Comparison of ENCODE assay signal across 8 mouse cellular contexts in the genomic region with DNA sequence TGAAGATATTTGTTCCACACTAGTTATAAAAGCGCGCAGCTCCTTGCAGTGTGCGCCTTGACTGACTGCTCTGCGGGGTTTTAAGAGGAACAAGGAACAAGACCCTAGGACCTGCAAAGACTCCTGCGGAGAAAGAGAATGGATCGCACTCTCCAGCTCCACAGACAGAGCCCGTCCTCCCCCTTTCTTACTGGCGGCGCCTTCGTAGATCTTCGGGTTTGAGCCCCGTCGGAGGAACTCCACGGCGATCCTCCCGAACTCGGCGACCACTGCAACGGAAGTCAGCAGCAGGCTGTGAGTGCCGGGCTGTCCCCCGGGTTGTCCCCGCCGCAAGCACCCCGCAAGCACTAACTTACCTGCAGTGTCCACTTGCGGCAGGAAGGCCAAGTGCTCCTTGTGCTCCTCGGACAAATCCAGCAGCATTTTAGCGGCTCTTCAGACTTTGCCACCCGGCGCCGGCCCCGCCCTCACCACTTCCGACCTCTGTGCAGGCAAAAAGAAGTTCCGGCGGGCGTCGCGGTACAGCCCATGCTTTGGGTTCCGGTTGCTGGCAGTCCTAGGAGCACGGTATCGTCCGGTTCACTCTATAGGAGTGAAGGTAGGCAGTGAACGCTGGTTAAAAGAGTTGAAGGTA. TPM values are rescaled to one million over a fixed set of nuclear protein-coding genes. Genes with fewer than 3 reads are reported as not detected.
A peak's percentile ranks its signal among the peaks of the same experiment; 100 is the strongest.
DNase-seq lines count a peak whose midpoint lies in the region; ATAC-seq and TF ChIP-seq lines count a peak whose summit lies in the region.

A gene (minus strand): TSS at position 485 of the 634 bp plus-strand sequence.

- peak; percentile 87 for DNase-seq in forebrain, embryonic 14.5 days (ENCODE audit: low spot score)
- DNase-seq in heart, postnatal 14 days = peak; percentile 91 to 93
- DNase-seq in layer of hippocampus, adult 11-12 months (ENCODE audit: low spot score) = peak; percentile 88
- peak; percentile 88 to 89 for DNase-seq in lung, adult 18-20 months
- DNase-seq in testis, postnatal 14 days (ENCODE audit: low spot score) = peak; percentile 87

- no peak for TF ChIP-seq EP300 in ES-Bruce4 (IDR thresholded peaks at IDR 0.05; ENCODE audit: insufficient read depth, low read depth, low read length)

- H3K4me3 ChIP-seq in ES-Bruce4 (ENCODE audit: low read depth, low read length) = peak within 1 kb of the TSS; percentile 100
- H3K4me3 ChIP-seq in forebrain, embryonic 14.5 days (ENCODE audit: low read depth, low read length) = peak within 1 kb of the TSS; percentile 71
- peak within 1 kb of the TSS; percentile 81 for H3K4me3 ChIP-seq in neural tube, embryonic 15.5 days (replicated peaks)

- no peak within 1 kb of the TSS for H3K27ac ChIP-seq in ES-Bruce4 (ENCODE audit: insufficient read depth, low read length)
- peak within 1 kb of the TSS; percentile 73 for H3K27ac ChIP-seq in forebrain, embryonic 14.5 days (ENCODE audit: low read depth, low read length)
- H3K27ac ChIP-seq in neural tube, embryonic 15.5 days (replicated peaks) = peak within 1 kb of the TSS; percentile 82

- H3K4me2 ChIP-seq in forebrain, embryonic 14.5 days (ENCODE audit: low read length) = peak within 1 kb of the TSS; percentile 65
- peak within 1 kb of the TSS; percentile 74 for H3K4me2 ChIP-seq in neural tube, embryonic 15.5 days

- H3K27me3 ChIP-seq in ES-Bruce4 (ENCODE audit: control insufficient read depth, insufficient read depth, low read length, poor library complexity, severe bottlenecking) = no peaks in the 10 kb centered on the region
- no peaks in the 10 kb centered on the region for H3K27me3 ChIP-seq in forebrain, embryonic 14.5 days (replicated peaks; ENCODE audit: control insufficient read depth, insufficient read depth, low read length)
- no peaks in the 10 kb centered on the region for H3K27me3 ChIP-seq in neural tube, embryonic 15.5 days (replicated peaks)

- no peaks in the 10 kb centered on the region for H3K4me1 ChIP-seq in ES-Bruce4 (ENCODE audit: control insufficient read depth, insufficient read depth, low read length)
- H3K4me1 ChIP-seq in forebrain, embryonic 14.5 days (ENCODE audit: control insufficient read depth, insufficient read depth, low read length) = peaks cover 4% of the 10 kb centered on the region; the same call in 1 of the 2 replicates
- H3K4me1 ChIP-seq in neural tube, embryonic 15.5 days = peaks cover 9% of the 10 kb centered on the region

- intact Hi-C loops in heart, postnatal 14 days (cut with DNase I) = no loop called here

- TF ChIP-seq CTCF in ES-Bruce4 (IDR thresholded peaks at IDR 0.05; ENCODE audit: low read depth, low read length) = no peak

- H3K9me3 ChIP-seq in ES-Bruce4 (replicated peaks; ENCODE audit: control insufficient read depth, insufficient read depth, low read length, poor library complexity, severe bottlenecking) = no peaks in the 10 kb centered on the region
- H3K9me3 ChIP-seq in forebrain, embryonic 14.5 days (replicated peaks; ENCODE audit: control insufficient read depth, low read length) = no peaks in the 10 kb centered on the region
- no peaks in the 10 kb centered on the region for H3K9me3 ChIP-seq in neural tube, embryonic 15.5 days (replicated peaks)

- ATAC-seq in cerebellum, adult (ENCODE audit: insufficient number of reproducible peaks, low FRiP score, low TSS enrichment) = peak; percentile 94
- ATAC-seq in forebrain, embryonic 14.5 days = peak; percentile 99
- ATAC-seq in neural tube, embryonic 15.5 days (ENCODE audit: low FRiP score) = peak; percentile 99

- H3K9ac ChIP-seq in ES-Bruce4 (ENCODE audit: low read depth, poor library complexity, severe bottlenecking) = peak within 1 kb of the TSS; percentile 94
- peak within 1 kb of the TSS; percentile 78 for H3K9ac ChIP-seq in forebrain, embryonic 14.5 days (ENCODE audit: low read length)
- H3K9ac ChIP-seq in neural tube, embryonic 15.5 days (replicated peaks) = peak within 1 kb of the TSS; percentile 72

- TF ChIP-seq POLR2A in ES-Bruce4 (IDR thresholded peaks at IDR 0.05; ENCODE audit: insufficient read depth, low read length) = peak; percentile 74

- peaks cover 3% of the 10 kb centered on the region; the same call in 1 of the 2 replicates for H3K36me3 ChIP-seq in ES-Bruce4 (ENCODE audit: control insufficient read depth, insufficient read depth, low read length, poor library complexity, severe bottlenecking)
- H3K36me3 ChIP-seq in forebrain, embryonic 14.5 days (ENCODE audit: control insufficient read depth, insufficient read depth, low read length) = peaks cover 10% of the 10 kb centered on the region; the same call in 1 of the 2 replicates
- peaks cover 4% of the 10 kb centered on the region; the same call in 1 of the 2 replicates for H3K36me3 ChIP-seq in neural tube, embryonic 15.5 days

- WGBS in forebrain, embryonic 14.5 days = 0% methylated on average over 42 of the region's 42 CpGs
- under 1% methylated on average over 42 of the region's 42 CpGs for WGBS in neural tube, embryonic 15.5 days

RNA-seq across cellular contexts. Expression of the gene that starts here (rescaled TPM):
- polyA plus RNA-seq in ES-Bruce4 (2011; ENCODE audit: insufficient read depth, insufficient read length, low read depth, missing spikeins) = 27.0 and 32.4 TPM in 2 replicates
- polyA plus RNA-seq in forebrain, embryonic 14.5 days (2014; fragmentation: Nextera tagmentation; extraction: Ambion mirVana) = 92.4 and 112 TPM in 2 replicates
- total RNA-seq in heart, postnatal 14 days (2021) = 10 to 100 TPM; 13.9 to 14.2 TPM
- polyA plus RNA-seq in neural tube, embryonic 15.5 days (2015; fragmentation: Nextera tagmentation; extraction: Ambion mirVana) = 63.5 and 64.6 TPM in 2 replicates
